In genomic region chr2:36276454-36276853, GRCm38 (mm10) we compare ENCODE assay signal across 9 mouse cellular contexts. TPM values are rescaled to one million over a fixed set of nuclear protein-coding genes. Genes with fewer than 3 reads are reported as not detected.
A peak's percentile ranks its signal among the peaks of the same experiment; 100 is the strongest.
DNase-seq lines count a peak whose midpoint lies in the region; ATAC-seq lines count a peak whose summit lies in the region.
"Had no signal": no experiment of that assay in that cellular context is flagged by ENCODE, and none has a peak within 500 bp of the region (broad histone marks: within the 10 kb centered on the region; RNA-seq: fewer than 3 reads in every experiment).

No protein-coding gene starts in this region.

- intact Hi-C loops in heart, postnatal 25 days (cut with DNase I), result loop anchor here (1.0 to 10.0 kb wide), 4 partner anchors 39 to 267 kb away; partner anchors contain the start of gene Lhx6

- H3K27ac ChIP-seq in forebrain, embryonic 10.5 days, result no peak overlapping the region
- H3K27ac ChIP-seq in forebrain, embryonic 12.5 days, result no peak overlapping the region
- H3K27ac ChIP-seq: liver, embryonic 15.5 days had no signal

- H3K27me3 ChIP-seq in forebrain, embryonic 10.5 days (ENCODE audit: poor library complexity, severe bottlenecking), result no peaks in the 10 kb centered on the region
- H3K27me3 ChIP-seq in forebrain, embryonic 12.5 days, result peaks cover 2% of the 10 kb centered on the region; the same call in 1 of the 2 replicates

- H3K4me2 ChIP-seq in forebrain, embryonic 12.5 days, result no peak overlapping the region
- H3K4me2 ChIP-seq: liver, embryonic 15.5 days had no signal

- H3K36me3 ChIP-seq in forebrain, embryonic 10.5 days (replicated peaks), result no peaks in the 10 kb centered on the region
- no peaks in the 10 kb centered on the region for H3K36me3 ChIP-seq in forebrain, embryonic 12.5 days (replicated peaks)
- H3K36me3 ChIP-seq: liver, embryonic 15.5 days had no signal

- H3K4me1 ChIP-seq in forebrain, embryonic 10.5 days, result no peaks in the 10 kb centered on the region
- H3K4me1 ChIP-seq in forebrain, embryonic 12.5 days, result no peaks in the 10 kb centered on the region
- H3K4me1 ChIP-seq: liver, embryonic 15.5 days had no signal

- WGBS in forebrain, embryonic 10.5 days, result 50% methylated on average over 4 of the region's 4 CpGs
- WGBS in forebrain, embryonic 12.5 days, result 40% methylated on average over 4 of the region's 4 CpGs

- peak; percentile 39 for DNase-seq in forebrain, embryonic 10.5 days (ENCODE audit: extremely low spot score, low spot score)
- peak; percentile 28 for DNase-seq in WW6 (ENCODE audit: low read depth, low spot score)
- DNase-seq in cerebellum, postnatal 4 days (ENCODE audit: low spot score in 2 of 2), result peak; percentile 34 to 74
- DNase-seq in heart, postnatal 25 days (ENCODE audit: low spot score), result peak; percentile 5
- peak; percentile 41 for DNase-seq in layer of hippocampus, adult 9-11 months
- DNase-seq in lung, postnatal 36 days, result peak; percentile 91
- DNase-seq in right cerebral cortex, adult 2 months (ENCODE audit: low spot score in 2 of 2), result peak; percentile 65 to 72

- H3K4me3 ChIP-seq in forebrain, embryonic 10.5 days, result no peak overlapping the region
- H3K4me3 ChIP-seq in forebrain, embryonic 12.5 days (replicated peaks), result no peak overlapping the region
- H3K4me3 ChIP-seq: liver, embryonic 15.5 days had no signal

- no peaks in the 10 kb centered on the region for H3K9me3 ChIP-seq in forebrain, embryonic 10.5 days
- H3K9me3 ChIP-seq in forebrain, embryonic 12.5 days, result no peaks in the 10 kb centered on the region
- H3K9me3 ChIP-seq: liver, embryonic 15.5 days had no signal

- no peak for ATAC-seq in forebrain, embryonic 12.5 days (ENCODE audit: low FRiP score)

- H3K9ac ChIP-seq in forebrain, embryonic 12.5 days, result no peak overlapping the region
- H3K9ac ChIP-seq: liver, embryonic 15.5 days had no signal

RNA-seq across cellular contexts. Expression of gene Ptgs1, which starts 46.2 kb away (rescaled TPM):
- 2.2 and 3.6 TPM in 2 replicates for polyA plus RNA-seq in forebrain, embryonic 10.5 days (2016; fragmentation: Nextera tagmentation; extraction: Ambion mirVana)
- polyA plus RNA-seq in forebrain, embryonic 12.5 days (2016; fragmentation: Nextera tagmentation; extraction: Ambion mirVana), result 2.5 and 3.7 TPM in 2 replicates
- 10 to 100 TPM; 16.4 to 16.8 TPM for total RNA-seq in heart, postnatal 25 days (2021)

Comparison
In these comparisons a context has a peak if more than half of its experiments do, and no peak if none do; other contexts are left out.
1. DNase-seq: peak in every context shown above with its lines; median percentile 91 in lung, postnatal 36 days; 68 in right cerebral cortex, adult 2 months; 54 in cerebellum, postnatal 4 days; 41 in layer of hippocampus, adult 9-11 months; 39 in forebrain, embryonic 10.5 days; 28 in WW6; 5 in heart, postnatal 25 days.